Mouse (Mus musculus): Measurements from ENCODE around the gene Tas2r119.
"Not testable (repeated sequence)": the region's sequence is repeated elsewhere in the genome, so short reads cannot be mapped to it uniquely, and the experiment has no call there.

Gene Tas2r119

GRCm38 (mm10) chr15:32176989-32177388 is at the start of gene Tas2r119:
TSS of gene Tas2r119 (plus strand) at chr15:32177289.
- DNase-seq (ENCODE audit: low spot score in 2 of 2) = no peak

DNA sequence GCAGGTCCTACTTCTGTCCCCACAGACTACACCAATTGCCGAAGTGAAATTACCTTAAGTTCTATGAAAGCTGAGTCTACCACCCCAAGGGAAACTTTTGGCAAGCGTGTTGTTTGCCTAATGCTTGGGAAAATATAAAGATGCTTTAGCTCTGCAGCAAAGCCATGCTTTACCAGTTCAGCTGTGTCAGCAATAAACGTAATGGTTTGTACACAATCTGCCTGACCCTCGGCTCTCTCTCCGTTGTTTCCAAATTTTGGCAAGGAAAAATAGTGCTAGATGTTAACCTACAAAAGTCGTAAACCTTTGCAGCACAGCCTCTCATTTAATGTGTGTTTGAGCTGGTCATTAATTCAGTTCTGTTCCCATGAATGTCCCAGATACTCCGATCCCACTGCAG is 44.8 kb upstream of the Tas2r119 start:
- DNase-seq (ENCODE audit: low spot score in 2 of 2) = no peak

GRCm38 (mm10) chr15:32141657-32142056 is 35.4 kb upstream of the Tas2r119 start:
- DNase-seq (ENCODE audit: low spot score in 2 of 2) = no peak

DNA sequence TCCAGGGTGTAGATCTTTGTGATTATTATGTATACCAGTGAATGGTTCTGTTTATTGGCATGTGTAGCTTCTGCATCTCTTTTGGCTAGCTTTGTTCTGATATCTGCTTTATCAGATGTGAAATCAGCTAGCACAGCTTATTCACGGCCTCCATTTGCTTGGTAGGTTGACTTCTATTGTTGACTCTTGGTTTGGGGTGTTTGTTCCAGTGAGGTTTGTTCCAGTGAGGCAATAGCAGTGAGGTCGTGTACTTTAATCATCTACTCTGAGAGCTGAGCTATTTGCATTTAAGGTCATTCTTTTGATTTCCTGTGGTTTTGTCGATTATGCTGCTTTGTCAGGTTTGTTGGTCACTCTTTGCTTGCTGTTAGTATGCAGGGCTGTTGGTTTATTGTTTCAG is 32.8 kb upstream of the Tas2r119 start:
- DNase-seq (ENCODE audit: low spot score in 2 of 2) = no peak

DNA sequence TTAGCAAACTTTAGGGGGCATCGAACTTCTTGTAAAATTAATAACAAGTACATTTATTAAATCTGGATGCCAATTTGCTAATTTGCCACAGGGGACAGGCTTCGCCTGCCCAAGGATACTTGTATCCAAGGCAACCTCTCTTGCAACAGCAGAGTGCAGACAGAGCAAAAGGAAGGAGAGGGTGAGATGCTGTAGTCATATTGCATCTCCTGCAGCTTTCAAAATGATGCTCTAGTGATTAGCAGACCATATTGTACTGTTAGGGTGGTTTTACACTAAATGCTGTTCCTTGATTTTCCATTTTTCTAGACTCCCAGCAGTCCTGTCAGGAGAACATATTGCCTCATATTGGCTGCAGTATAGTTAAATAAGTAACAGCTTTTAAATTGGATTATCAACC is 23.7 kb upstream of the Tas2r119 start:
- DNase-seq (ENCODE audit: low spot score in 2 of 2) = no peak

DNA sequence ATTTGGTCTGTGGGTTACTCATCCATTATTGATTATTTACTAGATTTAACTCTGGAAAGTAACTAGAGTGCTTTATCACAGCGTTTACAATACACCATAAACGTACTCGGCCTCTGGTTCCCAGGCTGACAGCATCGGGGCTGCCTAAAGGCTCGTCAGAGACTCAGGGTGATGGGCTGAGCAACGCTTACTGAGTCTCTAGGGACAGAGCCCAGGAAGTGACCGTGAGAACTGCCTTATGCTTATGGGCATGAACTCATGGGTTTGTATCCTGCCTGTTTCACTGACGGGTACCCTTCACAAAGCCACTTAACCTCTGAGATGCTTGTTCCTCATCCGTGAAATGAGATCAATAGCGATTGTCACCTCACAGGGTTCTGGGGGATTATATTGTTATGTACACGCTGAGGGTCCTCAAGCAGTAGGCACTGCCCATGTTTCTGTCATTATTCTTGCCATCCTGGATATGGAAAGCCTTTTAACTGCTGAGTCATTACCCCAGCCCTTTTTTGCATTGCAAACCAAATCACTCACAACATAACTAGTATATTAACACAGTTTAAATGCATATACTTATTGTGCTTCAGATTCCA is 23.1 kb upstream of the Tas2r119 start:
- no peak for DNase-seq (ENCODE audit: low spot score in 2 of 2)

DNA sequence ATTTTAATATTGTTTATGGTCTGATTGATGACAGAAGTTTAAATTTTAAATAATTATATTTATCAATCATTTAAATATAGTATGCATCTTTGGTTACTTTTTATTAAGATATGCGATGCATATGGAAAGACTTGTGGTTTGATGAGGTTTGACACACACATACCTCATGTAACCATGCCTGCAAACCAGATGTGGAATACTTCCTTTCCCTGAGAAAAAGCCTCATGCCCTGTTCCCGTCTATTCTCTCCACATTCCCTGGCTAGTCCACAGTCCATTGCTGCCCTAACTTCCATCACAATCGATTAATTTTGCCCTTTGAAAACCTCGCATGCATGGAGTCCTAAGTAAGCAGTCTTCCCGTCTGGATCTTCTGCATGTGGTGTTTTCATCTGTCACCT is 21.0 kb upstream of the Tas2r119 start:
- no peak for DNase-seq (ENCODE audit: low spot score in 2 of 2)

GRCm38 (mm10) chr15:32160281-32160680 is 16.8 kb upstream of the Tas2r119 start:
- DNase-seq (ENCODE audit: low spot score in 2 of 2) = no peak

GRCm38 (mm10) chr15:32171764-32172163 is 5.3 kb upstream of the Tas2r119 start:
- no peak for DNase-seq (ENCODE audit: low spot score in 2 of 2)

GRCm38 (mm10) chr15:32172175-32172987 is 4.7 kb upstream of the Tas2r119 start:
- DNase-seq (ENCODE audit: low spot score in 2 of 2) = no peak

- DNase-seq (ENCODE audit: low spot score in 2 of 2) = no peak
These were observed 4.1 kb upstream of the Tas2r119 start for GRCm38 (mm10) chr15:32172988-32173329.

DNA sequence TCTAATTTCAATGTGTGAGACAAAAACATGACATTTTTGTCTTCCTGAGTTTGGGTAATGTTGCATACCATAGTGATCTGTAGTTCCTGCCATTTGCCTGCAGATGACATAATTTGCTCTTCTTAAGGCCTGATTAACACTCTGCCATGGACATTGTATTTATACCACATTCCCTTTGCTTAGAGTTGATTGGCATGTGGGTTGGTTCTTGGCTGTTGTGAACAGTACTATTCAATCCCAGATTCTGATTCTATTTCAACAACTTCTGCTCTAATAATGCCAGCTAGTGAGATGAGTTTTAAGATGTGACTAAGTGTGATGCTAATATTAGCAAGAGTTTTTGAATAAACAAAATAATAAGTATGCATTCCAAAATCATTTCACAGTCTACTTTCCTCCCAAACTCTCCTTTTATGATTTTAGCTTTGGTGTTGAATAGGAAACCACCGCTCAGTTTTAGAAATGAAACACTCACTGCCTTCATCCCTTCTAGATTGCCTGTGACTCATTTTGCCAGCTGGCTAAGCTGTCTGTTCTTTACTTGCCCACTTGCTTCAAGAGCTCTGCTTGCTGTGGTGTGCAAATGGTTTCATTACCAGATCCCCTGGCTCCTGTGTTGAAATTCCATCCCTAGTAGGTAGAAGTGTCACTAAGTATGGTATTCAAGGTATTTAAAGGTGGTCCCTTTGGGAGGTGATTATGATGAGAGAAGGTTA is 3.1 kb downstream of the Tas2r119 start:
- no peak for DNase-seq (ENCODE audit: low spot score in 2 of 2)

DNA sequence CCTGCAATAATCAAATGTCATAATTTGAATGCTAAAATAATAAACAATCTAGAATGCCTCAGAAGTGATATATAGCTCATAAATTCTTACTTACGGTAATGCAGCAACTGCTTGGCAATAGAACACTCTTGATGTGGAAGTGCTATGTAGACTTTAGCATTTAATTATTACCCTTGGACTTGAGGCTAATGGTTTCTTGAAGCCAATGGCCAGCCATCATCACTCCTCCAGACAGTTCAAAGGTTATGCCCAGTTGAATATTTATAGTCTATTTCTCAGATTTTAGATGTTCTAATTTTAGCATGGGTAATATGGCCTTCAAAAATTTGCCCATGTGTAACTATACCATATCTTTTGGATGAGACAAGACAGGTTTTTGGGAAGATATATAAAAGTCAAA is 4.9 kb downstream of the Tas2r119 start:
- no peak for DNase-seq (ENCODE audit: low spot score in 2 of 2)

DNA sequence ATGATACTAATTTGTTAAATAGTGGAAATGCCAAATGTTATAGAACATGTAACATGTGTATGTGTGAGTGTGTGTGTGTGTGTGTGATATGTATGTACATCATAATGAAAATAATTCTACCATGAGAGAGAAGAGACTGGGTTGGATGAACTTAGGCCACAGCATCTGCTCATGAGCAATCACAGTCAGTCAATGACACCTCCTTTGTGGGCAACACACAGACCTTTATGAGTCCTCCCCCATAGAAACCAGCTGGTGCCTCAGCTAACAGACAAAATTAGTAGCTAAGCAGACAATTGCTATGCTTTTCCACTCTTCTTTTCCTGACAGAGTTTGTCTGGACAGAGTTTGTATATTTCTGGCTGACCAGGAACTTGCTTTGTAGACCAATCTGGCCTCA is 7.9 kb downstream of the Tas2r119 start:
- no peak for DNase-seq (ENCODE audit: low spot score in 2 of 2)

DNA sequence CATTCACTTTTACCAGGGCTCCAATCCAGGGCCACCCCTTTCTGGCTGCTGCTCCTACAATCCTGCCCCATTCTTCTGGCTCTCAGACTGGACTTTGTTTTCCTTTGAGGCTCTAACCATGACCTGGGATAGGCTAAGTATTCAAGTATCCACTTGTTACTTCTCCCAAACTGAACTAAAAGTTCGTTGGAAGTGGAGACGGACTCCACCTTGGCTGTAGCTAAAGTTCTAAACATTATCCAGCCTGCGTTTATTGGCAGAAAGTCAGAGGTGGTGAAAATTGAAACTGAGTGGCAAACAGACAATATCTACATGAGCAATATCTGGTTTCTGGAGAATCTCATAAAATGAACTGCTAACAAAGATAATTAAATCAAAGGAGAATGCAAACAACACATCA is 12.8 kb downstream of the Tas2r119 start:
- no peak for DNase-seq (ENCODE audit: low spot score in 2 of 2)

DNA sequence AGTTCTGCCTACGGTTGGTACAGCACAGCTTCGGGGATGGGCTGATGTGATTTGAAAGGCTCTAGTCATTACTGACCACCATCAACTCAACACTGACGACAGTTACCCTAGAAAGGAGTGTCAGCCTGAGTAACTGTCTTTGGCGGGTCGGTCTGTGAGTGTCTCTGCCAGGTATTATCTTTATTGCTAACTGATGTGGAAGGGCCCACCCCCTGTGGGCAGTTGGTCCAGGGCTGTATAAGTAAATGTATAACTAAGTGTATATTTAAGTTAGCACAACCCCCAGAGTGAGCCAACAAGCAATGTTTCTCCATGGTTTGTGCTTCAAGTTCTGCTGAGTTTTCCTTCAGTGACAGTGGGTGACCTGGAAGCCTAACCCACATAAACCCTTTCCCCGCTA is 13.3 kb downstream of the Tas2r119 start:
- no peak for DNase-seq (ENCODE audit: low spot score in 2 of 2)

DNA sequence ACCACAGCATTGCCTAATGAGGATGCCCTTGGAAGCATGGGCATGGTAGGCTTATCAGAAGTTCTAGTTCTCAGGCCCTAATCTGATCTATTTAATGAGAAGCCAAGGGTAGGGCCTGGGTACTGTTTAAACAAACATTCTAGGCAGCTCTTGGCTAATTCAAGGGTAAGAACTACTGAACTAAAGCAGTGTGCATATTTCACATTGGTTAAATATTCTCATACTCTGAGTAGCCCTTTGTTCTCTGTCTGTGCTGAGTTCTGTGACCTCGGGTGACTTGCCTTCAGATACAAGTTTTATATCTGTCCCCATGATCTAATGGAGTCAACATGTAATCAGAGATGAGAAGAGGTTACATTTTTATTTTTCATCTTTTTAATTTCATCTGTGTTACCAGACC is 15.9 kb downstream of the Tas2r119 start:
- DNase-seq (ENCODE audit: low spot score in 2 of 2) = no peak

DNA sequence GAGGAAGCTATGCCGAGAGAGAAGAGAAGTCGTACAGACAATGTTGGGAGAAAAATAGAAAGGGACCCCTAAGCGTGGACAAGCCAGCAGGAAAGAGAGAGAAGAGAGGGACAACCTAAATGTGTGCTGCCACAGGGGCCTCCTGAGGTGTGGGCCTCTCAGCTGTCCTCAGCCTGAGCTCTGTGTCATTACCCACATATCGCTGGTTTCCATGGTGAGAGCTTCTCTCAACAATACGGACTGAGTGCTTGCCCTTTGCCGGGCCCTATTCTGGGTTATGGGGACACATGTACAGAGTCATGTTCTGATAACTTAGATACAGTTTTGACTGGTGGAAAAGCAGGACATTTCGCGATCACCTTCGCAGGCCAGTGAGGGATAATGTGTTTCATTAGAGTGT is 21.0 kb downstream of the Tas2r119 start:
- no peak for DNase-seq (ENCODE audit: low spot score in 2 of 2)

DNA sequence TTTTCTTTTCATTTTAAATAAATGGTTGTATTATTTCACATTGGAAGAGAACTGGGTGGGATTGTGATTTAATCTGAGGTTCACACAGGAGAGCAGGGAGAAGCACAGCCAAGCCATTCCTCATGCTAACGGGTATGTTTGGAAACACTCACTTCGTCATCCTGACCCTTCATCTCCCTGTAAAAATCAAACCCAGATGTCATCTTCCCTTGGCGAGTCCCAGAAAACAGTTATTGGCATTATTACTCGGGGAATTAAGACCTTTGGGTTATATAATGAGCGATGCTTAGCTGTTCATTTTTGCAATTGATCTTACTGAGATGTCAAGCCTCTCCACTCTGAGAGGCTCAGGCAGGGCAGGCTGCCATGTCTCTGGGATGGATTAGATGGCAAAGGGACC is 21.5 kb downstream of the Tas2r119 start:
- no peak for DNase-seq (ENCODE audit: low spot score in 2 of 2)

GRCm38 (mm10) chr15:32203242-32203641 is 26.2 kb downstream of the Tas2r119 start:
- DNase-seq (ENCODE audit: low spot score in 2 of 2) = no peak

GRCm38 (mm10) chr15:32204908-32205307 is 27.8 kb downstream of the Tas2r119 start:
- no peak for DNase-seq (ENCODE audit: low spot score in 2 of 2)

- DNase-seq (ENCODE audit: low spot score in 2 of 2) = not testable (repeated sequence)
These were observed 37.6 kb downstream of the Tas2r119 start for GRCm38 (mm10) chr15:32214687-32215086.

DNA sequence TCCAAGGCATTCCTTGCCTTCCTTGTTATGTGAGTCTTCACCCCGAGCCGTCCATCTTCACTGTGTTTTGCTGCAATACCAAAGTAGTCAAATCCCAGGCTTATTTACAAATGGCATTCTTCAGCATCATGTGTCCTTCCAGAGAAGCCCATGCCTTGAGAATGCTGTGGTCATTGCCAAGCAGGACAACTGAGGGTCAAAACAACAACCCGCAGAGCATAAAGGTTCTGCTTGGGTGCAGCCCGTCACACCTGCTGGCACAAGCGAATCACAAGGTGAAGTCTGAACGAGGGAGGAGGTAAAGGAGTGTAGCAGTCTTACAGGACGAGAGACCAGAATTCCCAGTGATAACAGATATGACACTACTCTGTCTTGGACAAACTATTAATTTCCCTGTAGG is 45.9 kb downstream of the Tas2r119 start:
- no peak for DNase-seq (ENCODE audit: low spot score in 2 of 2)

Data from urinary bladder, postnatal 36 days (tissue).